Mouse (Mus musculus): ENCODE results near the gene Vwa8.
"Not testable (repeated sequence)": the region's sequence is repeated elsewhere in the genome, so short reads cannot be mapped to it uniquely, and the experiment has no call there.

Vwa8 gene

DNA sequence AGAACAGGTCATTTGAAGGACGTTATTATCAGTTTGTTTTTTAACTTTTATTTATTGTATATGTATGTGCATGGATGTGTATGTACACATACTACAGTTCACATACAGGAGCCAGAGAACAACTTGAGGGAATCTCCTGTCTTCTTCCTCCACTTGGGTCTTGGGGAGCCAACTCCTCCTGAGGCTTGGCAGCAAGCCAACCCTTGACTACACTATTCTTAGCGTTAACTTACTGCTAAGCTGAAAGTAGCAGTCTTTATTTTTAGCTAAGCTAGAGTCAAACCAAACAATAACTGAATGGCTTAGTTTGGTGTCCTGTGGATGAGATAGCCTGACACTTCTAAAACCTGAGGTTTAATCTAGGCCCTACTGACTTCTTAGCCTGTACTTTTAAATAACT is 135.4 kb downstream of the Vwa8 start:
- DNase-seq (ENCODE audit: low spot score) = no peak

GRCm38 (mm10) chr14:78987543-78987942 is 138.7 kb downstream of the Vwa8 start:
- no peak for DNase-seq (ENCODE audit: low spot score)

GRCm38 (mm10) chr14:78992456-78992855 is 143.6 kb downstream of the Vwa8 start:
- DNase-seq (ENCODE audit: low spot score) = no peak

GRCm38 (mm10) chr14:78993515-78993914 is 144.7 kb downstream of the Vwa8 start:
- no peak for DNase-seq (ENCODE audit: low spot score)

GRCm38 (mm10) chr14:78996359-78996758 is 147.5 kb downstream of the Vwa8 start:
- DNase-seq (ENCODE audit: low spot score) = no peak

- no peak for DNase-seq (ENCODE audit: low spot score)
Observed at GRCm38 (mm10) chr14:79003576-79003975, 154.7 kb downstream of the Vwa8 start.

DNA sequence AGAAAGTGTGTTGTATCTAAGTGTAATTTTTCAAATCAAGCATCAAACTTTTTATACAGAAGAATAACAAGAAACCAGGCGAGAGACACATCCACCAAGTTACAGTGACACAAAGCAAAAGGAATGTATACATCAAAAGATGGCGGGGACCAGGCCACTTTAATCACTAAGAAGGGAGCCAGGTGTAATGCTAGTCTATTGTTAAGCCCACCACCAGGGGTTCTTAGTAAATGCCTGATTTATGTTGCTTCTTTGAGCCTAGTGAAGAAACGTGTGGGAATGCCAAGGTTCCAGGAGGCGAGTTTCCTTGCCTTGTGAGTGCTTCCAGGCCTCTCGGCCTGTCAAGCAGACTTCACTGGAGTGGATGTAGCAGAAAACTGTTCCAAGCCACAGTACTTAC is 168.9 kb downstream of the Vwa8 start:
- not testable (repeated sequence) for DNase-seq (ENCODE audit: low spot score)

DNA sequence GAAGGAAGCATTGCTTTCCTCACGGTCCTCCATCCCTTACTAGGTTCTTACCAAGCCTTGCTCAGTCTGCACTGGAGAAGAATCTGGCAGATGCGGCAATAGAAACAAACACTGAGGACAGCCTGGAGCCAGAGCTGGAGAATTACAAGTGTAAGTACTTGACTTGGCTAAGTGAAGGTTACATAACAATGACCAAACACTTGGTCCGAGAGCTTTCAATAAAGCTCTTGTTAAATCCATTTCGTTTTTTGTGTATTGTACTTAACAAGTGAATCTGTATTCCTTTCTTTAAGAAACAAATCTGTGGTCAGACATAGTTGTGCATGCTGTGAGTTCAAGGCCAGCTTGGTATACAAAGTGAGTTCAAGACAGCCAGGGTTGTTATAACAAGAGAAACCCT is 169.7 kb downstream of the Vwa8 start:
- DNase-seq (ENCODE audit: low spot score) = no peak

DNA sequence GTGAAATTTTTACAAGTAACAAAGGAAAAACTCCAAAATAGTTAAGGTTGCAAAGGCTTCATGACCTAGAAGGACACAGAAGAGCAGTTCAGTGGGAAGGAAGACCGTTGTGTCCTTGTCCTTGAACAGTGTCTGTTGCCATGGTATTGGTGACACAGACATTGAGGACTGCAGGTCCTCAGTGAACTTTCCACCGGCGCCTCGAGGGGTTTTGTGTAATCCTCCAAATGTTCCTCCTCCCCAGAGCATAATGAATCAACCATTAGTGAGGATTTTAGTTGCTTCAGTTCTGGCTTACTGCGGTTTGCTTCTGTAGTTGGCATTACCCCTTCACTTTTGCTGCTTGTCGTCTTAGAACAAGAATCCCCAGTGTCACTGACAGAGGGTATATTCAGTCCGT is 172.9 kb downstream of the Vwa8 start:
- no peak for DNase-seq (ENCODE audit: low spot score)

DNA sequence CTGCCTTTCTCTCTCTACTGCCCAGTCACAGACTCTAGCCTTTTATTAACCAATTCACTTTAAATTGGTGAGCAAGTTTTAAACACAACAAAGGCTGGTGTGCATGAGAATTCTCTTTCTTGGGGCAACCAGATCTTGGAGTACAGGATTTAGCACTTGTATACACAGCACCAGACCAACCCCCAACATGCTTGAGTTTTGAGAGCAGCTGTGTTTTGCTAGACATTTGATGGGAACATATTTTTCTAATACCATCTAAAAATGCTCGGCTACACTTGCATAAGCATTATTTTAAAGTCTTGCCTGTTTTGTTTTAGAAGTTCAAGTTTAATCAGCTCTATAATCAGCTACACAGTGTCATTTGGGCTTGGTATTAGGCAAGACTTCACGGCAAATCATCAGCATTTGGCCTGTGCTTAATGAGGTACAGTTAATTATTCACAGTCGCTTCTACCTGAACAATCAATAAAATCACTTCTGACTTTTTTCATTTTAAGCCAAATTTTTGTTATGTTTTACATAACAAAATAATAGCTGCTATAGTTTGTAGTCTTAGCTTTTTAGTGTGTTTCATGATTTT is 180.2 kb downstream of the Vwa8 start:
- no peak for DNase-seq (ENCODE audit: low spot score)

DNA sequence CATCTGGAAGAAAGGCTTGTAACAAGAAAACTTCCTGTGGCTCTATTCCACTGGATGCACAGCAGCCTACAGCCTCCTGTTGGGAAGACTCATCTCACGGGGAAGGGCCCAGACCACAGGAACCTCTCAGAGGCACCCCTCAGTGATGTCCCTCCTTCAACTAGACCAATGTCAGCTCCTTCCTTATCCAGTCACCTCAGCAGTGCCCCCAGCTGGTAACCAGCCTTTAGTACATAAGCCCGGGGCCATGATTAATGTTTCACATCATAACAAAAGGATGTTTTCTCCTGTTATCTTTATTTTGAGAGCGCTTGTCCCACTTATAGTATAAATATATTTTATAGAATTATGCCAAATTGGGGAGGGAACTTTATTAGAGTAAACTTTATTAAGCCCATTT is 181.9 kb downstream of the Vwa8 start:
- no peak for DNase-seq (ENCODE audit: low spot score)

- no peak for DNase-seq (ENCODE audit: low spot score)
Observed at GRCm38 (mm10) chr14:79031230-79031740, 182.4 kb downstream of the Vwa8 start.

GRCm38 (mm10) chr14:79033396-79033795 is 184.5 kb downstream of the Vwa8 start:
- DNase-seq (ENCODE audit: low spot score) = no peak

GRCm38 (mm10) chr14:79034511-79034913 is 185.7 kb downstream of the Vwa8 start:
- no peak for DNase-seq (ENCODE audit: low spot score)

GRCm38 (mm10) chr14:79035575-79035974 is 186.7 kb downstream of the Vwa8 start:
- DNase-seq (ENCODE audit: low spot score) = no peak

- DNase-seq (ENCODE audit: low spot score) = no peak
Observed at GRCm38 (mm10) chr14:79047186-79047585, 198.3 kb downstream of the Vwa8 start.

DNA sequence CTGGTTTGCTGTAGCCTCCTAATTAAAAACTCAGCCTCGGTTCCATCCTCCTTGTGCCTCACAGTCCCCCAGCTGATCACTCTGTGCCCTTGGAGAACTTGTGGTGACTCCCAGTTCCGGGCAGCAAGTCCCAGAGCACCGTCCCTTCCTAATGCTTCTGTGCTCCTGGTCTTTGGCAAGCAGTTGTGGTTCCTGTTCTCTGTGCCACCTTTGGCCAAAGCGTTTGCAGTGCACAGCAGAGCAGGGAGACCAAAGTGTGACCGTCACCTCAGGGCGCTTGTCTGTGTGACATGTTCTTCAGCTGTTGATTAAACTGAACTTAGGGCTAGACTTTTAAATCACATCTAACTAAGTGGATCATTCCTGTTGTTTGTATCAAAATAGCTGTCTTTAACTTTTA is 199.1 kb downstream of the Vwa8 start:
- DNase-seq (ENCODE audit: low spot score) = no peak

GRCm38 (mm10) chr14:79049544-79049943 is 200.7 kb downstream of the Vwa8 start:
- DNase-seq (ENCODE audit: low spot score) = no peak

DNA sequence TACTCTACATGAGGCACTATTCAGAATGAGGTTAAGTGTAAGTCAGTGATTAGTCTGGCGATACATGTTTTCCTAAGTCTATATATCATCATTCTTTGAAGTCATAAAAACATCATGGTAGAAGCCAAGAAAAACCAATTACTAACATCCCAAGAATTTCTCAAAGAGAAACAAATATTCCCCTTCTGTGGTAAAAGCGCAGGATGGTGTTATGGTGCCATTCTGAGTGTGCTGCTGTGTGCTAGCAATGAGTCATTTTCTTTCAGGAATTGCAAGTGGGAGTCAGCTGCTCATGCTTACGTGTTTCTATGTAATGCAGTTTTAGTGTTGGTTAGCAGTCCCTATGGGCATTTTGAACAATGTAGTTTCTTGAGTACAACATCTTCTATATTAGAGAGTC is 216.8 kb downstream of the Vwa8 start:
- no peak for DNase-seq (ENCODE audit: low spot score)

GRCm38 (mm10) chr14:79069515-79069914 is 220.7 kb downstream of the Vwa8 start:
- no peak for DNase-seq (ENCODE audit: low spot score)

GRCm38 (mm10) chr14:79074786-79075185 is 225.9 kb downstream of the Vwa8 start:
- DNase-seq (ENCODE audit: low spot score) = no peak

- DNase-seq (ENCODE audit: low spot score) = no peak
Observed at GRCm38 (mm10) chr14:79076560-79077300, 227.9 kb downstream of the Vwa8 start.

DNA sequence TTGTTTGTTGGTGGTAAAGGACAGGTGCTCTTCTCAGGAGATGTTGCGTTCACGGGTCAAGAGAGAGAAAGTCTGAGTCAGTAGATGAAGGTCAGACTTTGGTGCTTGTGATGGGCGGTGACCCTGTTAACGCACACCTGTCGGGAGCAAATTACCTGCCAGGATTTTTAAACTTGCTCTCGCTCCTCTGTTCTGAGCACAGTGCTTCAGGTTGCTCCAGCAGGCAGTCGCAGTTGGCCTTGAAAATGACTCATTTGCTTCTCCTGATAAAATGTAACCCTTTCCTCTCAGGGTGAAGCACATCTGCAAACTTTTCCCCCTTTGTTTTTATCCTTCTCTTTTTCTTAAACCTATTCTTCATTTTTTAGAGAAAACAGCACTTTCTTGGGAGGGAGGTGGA is 234.7 kb downstream of the Vwa8 start:
- no peak for DNase-seq (ENCODE audit: low spot score)

DNA sequence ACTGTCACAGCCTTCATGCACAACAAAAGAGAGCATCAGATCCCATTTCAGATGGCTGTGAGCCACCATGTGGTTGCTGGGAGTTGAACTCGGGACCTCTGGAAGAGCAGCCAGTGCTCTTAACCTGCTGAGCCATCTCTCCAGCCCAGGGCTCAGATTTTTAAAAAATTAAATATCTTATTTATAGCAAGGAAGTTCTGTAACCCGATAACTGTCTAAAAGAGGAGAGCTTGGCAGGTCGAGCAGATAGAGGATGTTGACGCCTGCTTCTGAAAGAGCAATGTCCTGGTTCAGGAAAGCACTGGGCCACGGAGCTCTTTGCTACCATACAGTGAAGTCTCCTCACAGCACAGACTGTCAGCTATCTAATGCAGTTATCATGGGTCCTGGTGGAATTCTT is 237.2 kb downstream of the Vwa8 start:
- DNase-seq (ENCODE audit: low spot score) = no peak

Measured in ovary, postnatal 10 days (tissue).